Mouse (Mus musculus) regulatory T cell (primary cell): ENCODE results near the gene Pik3cg.
"Not testable (repeated sequence)": the region's sequence is repeated elsewhere in the genome, so short reads cannot be mapped to it uniquely, and the experiment has no call there.

Source experiments
- in situ Hi-C: fragments of 300-600 bp; cut with MboI, MseI; formaldehyde crosslinking; loops from one replicate; pipeline ENCODE4 v1.15.1; 2025; ENCODE audit warnings: high pct_unique_total_duplicates

Gene Pik3cg

GRCm38 (mm10) chr12:32207948-32208891 lies at the start of gene Pik3cg:
Gene Pik3cg, minus strand, starts transcription at chr12:32208659.
- in situ Hi-C loops, result loop anchor here (10.0 kb wide), 1 partner anchor 1303 kb away; no protein-coding TSS in a partner anchor

GRCm38 (mm10) chr12:32248483-32248882 lies 40.0 kb upstream of the Pik3cg start:
- in situ Hi-C loops, result loop anchor here (5.0 kb wide), 1 partner anchor 281 kb away; no protein-coding TSS in a partner anchor

- in situ Hi-C loops, result loop anchor here (5.0 kb wide), 1 partner anchor 278 kb away; no protein-coding TSS in a partner anchor
Observed at GRCm38 (mm10) chr12:32245566-32246233, 37.2 kb upstream of the Pik3cg start.

DNA sequence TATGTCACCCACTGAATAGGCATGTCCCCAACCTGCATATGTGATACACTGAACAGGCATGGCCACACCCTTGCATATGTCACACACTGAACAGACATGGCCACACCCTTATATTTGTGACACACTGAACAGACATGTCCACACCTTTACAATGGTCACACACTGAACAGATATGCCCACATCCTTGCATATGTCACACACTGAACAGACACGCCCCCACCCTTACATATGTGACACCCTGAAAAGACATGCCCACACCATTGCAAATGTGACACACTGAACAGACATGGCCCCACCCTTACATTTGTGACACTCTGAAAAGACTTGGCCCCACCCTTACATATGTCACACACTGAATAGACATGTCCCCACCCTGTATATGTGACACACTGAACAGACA lies 35.1 kb upstream of the Pik3cg start:
- in situ Hi-C loops, result no loop called here

GRCm38 (mm10) chr12:32239134-32239533 lies 30.7 kb upstream of the Pik3cg start:
- in situ Hi-C loops, result not testable (repeated sequence)

DNA sequence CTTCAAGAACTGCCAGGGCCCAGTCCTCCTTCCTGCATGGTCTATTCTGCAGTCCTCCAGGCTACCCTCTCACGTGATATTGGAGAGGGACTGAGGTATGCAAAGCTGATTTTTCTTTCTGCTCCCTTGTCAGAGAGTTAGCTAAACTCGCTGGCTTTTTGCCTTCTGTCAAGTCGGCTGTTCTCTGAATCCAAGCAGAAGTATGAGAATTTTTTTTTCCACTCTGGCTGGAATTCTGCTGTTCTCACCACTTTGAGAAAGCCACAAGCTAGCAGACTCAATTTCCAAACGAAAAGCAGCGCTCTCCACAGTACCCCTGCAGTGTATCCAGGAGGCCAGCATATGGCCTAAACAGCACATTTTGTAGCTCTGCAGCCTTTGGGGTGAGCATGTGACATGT lies 30.0 kb upstream of the Pik3cg start:
- in situ Hi-C loops, result no loop called here

- in situ Hi-C loops, result no loop called here
Observed at GRCm38 (mm10) chr12:32237839-32238238, 29.4 kb upstream of the Pik3cg start.

- in situ Hi-C loops, result no loop called here
Observed at GRCm38 (mm10) chr12:32237139-32237538, 28.7 kb upstream of the Pik3cg start.

- in situ Hi-C loops, result no loop called here
Observed at GRCm38 (mm10) chr12:32236450-32236849, 28.0 kb upstream of the Pik3cg start.

GRCm38 (mm10) chr12:32233871-32234270 lies 25.4 kb upstream of the Pik3cg start:
- in situ Hi-C loops, result loop anchor here (5.0 kb wide), 1 partner anchor 42 kb away; no protein-coding TSS in a partner anchor

- in situ Hi-C loops, result loop anchor here (5.0 kb wide), 1 partner anchor 39 kb away; no protein-coding TSS in a partner anchor
Observed at GRCm38 (mm10) chr12:32231398-32231797, 22.9 kb upstream of the Pik3cg start.

DNA sequence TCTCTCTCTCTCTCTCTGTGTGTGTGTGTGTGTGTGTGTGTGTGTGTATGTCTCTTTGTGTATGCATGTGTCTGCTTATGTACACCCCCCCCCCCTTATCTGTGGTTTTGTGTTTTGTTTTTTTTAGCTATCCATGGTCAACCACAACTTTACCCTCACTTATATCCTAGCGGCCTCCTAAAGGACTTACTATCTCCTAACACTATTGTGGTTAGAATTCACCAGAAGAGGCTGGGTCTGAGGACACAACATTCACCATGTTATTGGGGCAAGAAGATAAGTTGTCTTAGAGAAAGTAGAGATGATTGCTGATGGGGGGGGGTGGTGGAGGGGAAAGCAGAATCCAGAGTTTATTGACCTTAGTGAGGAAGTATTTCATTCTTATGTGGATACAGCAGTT lies 15.2 kb upstream of the Pik3cg start:
- in situ Hi-C loops, result no loop called here

- in situ Hi-C loops, result no loop called here
Observed at GRCm38 (mm10) chr12:32222758-32223385, 14.4 kb upstream of the Pik3cg start.

DNA sequence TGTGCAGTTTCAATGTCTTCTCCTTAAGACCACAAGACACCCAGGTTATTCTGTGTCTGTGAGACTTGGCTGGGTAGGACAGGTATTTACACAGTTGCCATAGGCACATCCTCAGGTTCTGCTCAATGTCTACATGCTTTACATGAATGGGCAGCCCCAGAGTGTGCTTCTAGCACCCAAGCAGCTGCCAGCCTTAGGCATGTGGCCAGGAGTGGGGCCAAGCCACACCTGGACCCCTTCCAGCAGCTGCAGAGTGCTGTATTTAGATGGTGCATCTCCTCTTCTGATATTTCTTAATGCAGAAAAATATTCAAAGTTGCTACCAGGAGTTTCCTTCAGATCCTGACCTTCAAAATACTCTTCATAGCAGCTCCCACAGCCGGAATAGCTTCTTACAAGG lies 11.9 kb upstream of the Pik3cg start:
- in situ Hi-C loops, result no loop called here

GRCm38 (mm10) chr12:32215143-32215542 lies 6.7 kb upstream of the Pik3cg start:
- in situ Hi-C loops, result no loop called here

DNA sequence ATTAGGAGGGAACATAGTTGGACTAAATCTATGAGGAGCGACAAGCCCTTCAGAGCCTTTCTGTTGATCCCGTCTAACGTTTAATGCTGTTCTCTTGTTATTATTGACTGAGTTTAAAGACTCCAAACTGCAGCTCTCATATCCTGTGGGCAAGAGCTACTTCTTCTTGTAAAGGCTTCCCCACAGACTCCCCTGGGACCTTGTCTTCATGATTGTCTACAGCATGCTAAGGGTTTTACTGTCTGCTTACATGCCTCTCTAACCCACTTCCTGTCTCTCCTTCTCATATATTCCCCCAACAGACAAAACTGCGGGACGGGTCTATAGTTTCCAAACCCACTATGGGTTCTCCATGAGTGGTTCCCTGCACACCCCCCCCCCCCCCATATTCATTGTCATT lies 4.2 kb upstream of the Pik3cg start:
- in situ Hi-C loops, result no loop called here

DNA sequence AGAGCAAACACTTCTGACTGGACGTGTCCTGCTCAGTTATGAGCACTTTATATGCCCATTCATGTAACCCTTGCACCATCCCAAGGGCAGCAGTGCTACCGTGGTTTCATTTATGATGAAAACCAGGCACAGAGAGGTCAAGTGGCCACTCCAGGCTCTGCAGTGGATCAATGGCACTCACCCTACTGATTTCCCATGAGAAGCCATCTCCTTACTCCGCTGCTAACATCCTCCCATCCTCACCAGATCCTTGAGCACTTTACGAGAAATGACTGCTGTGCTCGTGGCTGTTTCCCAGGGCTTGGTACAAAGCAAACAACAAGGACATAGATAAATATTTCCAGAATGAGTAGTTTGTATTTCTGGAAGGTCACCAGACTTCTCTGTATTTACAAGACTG lies 3.7 kb upstream of the Pik3cg start:
- in situ Hi-C loops, result no loop called here

- in situ Hi-C loops, result no loop called here
Observed at GRCm38 (mm10) chr12:32211257-32211656, 2.8 kb upstream of the Pik3cg start.

DNA sequence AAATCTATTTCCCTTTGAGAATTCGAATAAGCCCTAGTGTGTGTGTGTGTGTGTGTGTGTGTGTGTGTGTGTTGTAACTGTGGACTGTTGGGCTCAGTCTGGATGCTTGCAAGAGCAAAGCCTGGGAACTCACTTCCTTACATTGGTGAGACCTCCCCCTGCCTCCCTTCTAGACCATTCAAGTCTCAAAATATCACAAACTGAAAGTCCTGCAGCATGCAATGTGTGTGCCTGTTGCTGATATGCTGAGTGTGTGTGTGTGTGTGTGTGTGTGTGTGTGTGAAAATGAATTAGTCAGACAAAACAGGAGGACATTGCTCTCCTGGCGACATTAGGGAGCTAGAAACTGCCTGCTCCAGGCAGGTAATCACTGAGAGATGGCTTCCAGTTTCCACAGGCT lies 492 bp upstream of the Pik3cg start:
- in situ Hi-C loops, result loop anchor here (10.0 kb wide), 1 partner anchor 1304 kb away; no protein-coding TSS in a partner anchor

DNA sequence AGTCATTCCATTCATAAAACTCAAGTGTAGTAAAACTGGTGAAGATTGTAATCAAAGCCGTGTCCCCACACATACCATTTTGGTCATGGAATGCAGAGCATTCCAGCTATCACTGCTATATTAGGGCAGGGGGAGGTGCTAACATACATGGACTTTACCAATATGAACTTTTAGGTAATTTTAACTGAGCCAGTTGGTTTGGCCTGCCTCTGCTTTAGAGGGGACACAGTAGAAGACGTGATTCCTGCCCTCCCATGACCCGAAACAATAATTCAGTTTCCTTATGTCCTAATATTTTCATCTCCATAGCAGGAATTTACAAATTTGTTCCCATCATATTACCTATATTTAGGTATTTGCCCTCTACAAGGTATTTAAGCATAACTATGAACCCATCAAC lies 1.3 kb downstream of the Pik3cg start:
- in situ Hi-C loops, result loop anchor here (10.0 kb wide), 1 partner anchor 1302 kb away; no protein-coding TSS in a partner anchor

GRCm38 (mm10) chr12:32203695-32204094 lies 4.8 kb downstream of the Pik3cg start:
- in situ Hi-C loops, result loop anchor here (10.0 kb wide), 1 partner anchor 1299 kb away; no protein-coding TSS in a partner anchor

- in situ Hi-C loops, result loop anchor here (10.0 kb wide), 1 partner anchor 1298 kb away; no protein-coding TSS in a partner anchor
Observed at GRCm38 (mm10) chr12:32202583-32202982, 5.9 kb downstream of the Pik3cg start.
